Mouse (Mus musculus) liver, postnatal 0 days (tissue): ENCODE results near the gene Mmp14. TPM values are rescaled to one million over a fixed set of nuclear protein-coding genes. Genes with fewer than 3 reads are reported as not detected.

Experiments used
- ATAC-seq: fragments of 200-750 bp; cut with Nextera tagmentation; 2 replicates; pipeline ENCODE4 v1.8.0; 2017; ENCODE audit warnings: mild to moderate bottlenecking, moderate library complexity
- DNase-seq: peaks from one replicate; pipeline ENCODE4 v3.0.0-alpha.2; 2016
- H3K27ac ChIP-seq: fragments of 300-500 bp; sonication (generic); 2 replicates; pipeline ENCODE4 v1.5.1; 2014; ENCODE audit warnings: antibody characterized with exemption, moderate library complexity, mild to moderate bottlenecking, low read depth
- H3K27me3 ChIP-seq: fragments of 300-500 bp; sonication (generic); 2 replicates; pipeline ENCODE4 v1.6.1; 2014; ENCODE audit warnings: low read length, control low read depth, mixed read lengths; ENCODE audit not compliant: insufficient read depth
- H3K36me3 ChIP-seq: fragments of 300-500 bp; sonication (generic); replicated peaks from 2 replicates; pipeline ENCODE4 v1.6.1; 2014; ENCODE audit warnings: mild to moderate bottlenecking, control low read depth, low read length, moderate library complexity, mixed read lengths; ENCODE audit not compliant: insufficient read depth
- H3K4me1 ChIP-seq: fragments of 300-500 bp; sonication (generic); 2 replicates; pipeline ENCODE4 v1.6.1; 2014; ENCODE audit warnings: antibody characterized with exemption, mild to moderate bottlenecking, control low read depth; ENCODE audit not compliant: insufficient read depth
- H3K4me2 ChIP-seq: fragments of 300-500 bp; sonication (generic); 2 replicates; pipeline ENCODE4 v1.6.1; 2014; ENCODE audit warnings: low read depth, mild to moderate bottlenecking, low read length, moderate library complexity, mixed read lengths
- H3K4me3 ChIP-seq: fragments of 300-500 bp; sonication (generic); 2 replicates; pipeline ENCODE4 v1.5.1; 2014; ENCODE audit warnings: low read depth, low read length
- H3K9ac ChIP-seq: fragments of 300-500 bp; sonication (generic); replicated peaks from 2 replicates; pipeline ENCODE4 v1.6.1; 2014; ENCODE audit warnings: mild to moderate bottlenecking, moderate library complexity
- H3K9me3 ChIP-seq: fragments of 300-500 bp; sonication (generic); 2 replicates; pipeline ENCODE4 v1.6.1; 2016; ENCODE audit warnings: mild to moderate bottlenecking, control low read depth, low read length, mixed read lengths
- CTCF ChIP-seq: sonication (generic); IDR thresholded peaks from 2 replicates; pipeline ENCODE4 v1.5.1; 2016; ENCODE audit warnings: antibody characterized with exemption, low read depth
- EP300 ChIP-seq: IDR thresholded peaks from 2 replicates; pipeline ENCODE4 v1.6.1; 2016; ENCODE audit warnings: antibody characterized with exemption, low read depth, mild to moderate bottlenecking
- WGBS: fragments of 180-500 bp; shearing (Covaris S2); extraction: QIAGEN DNeasy Blood & Tissue Kit; methylation state at CpG from one replicate; pipeline ENCODE4 v1.1.7; 2014; ENCODE audit not compliant: insufficient replicate concordance; 5-methylcytosine and 5-hydroxymethylcytosine counted together
- polyA plus RNA-seq: library from polyadenylated mRNA; unstranded; fragments of >200 nt; fragmentation: Nextera tagmentation; extraction: Ambion mirVana; gene quantifications from 2 replicates; pipeline ENCODE4 v1.2.1, GENCODE M21; 2015

Mmp14 gene
- polyA plus RNA-seq, 1 experiment from 2014 or later, result 38.1 TPM

GRCm38 (mm10) chr14:54398528-54398916, 32.9 kb upstream of the Mmp14 start:
- Histone ChIP-seq H3K27ac (peak overlapping the region; percentile 31; the same call in 1 of the 2 replicates), H3K4me2 (no peak overlapping the region; the same call in 1 of the 2 replicates)
- 46% methylated on average over 7 of the region's 7 CpGs for WGBS

GRCm38 (mm10) chr14:54398921-54399382, 32.5 kb upstream of the Mmp14 start:
- Histone ChIP-seq H3K27ac (peak overlapping the region; percentile 31; the same call in 1 of the 2 replicates), H3K9ac (no peak overlapping the region), H3K36me3 (peaks cover 5% of the 10 kb centered on the region; the same call in 1 of the 2 replicates), H3K4me2 (no peak overlapping the region), H3K27me3 (no peaks in the 10 kb centered on the region), H3K4me1 (no peaks in the 10 kb centered on the region), H3K4me3 (no peak overlapping the region), H3K9me3 (no peaks in the 10 kb centered on the region)
- no peak for TF ChIP-seq CTCF
- TF ChIP-seq EP300, result no peak
- ATAC-seq, result no peak
- no peak for DNase-seq
- WGBS, result 52% methylated on average over 8 of the region's 8 CpGs

More at GRCm38 (mm10) chr14:54398528-54398916, 32.9 kb upstream of the Mmp14 start:
- Histone ChIP-seq H3K4me1 (no peaks in the 10 kb centered on the region), H3K9ac (no peak overlapping the region), H3K36me3 (peaks cover 5% of the 10 kb centered on the region; the same call in 1 of the 2 replicates), H3K4me3 (no peak overlapping the region), H3K27me3 (no peaks in the 10 kb centered on the region), H3K9me3 (no peaks in the 10 kb centered on the region)
- ATAC-seq (no peak), DNase-seq (no peak)
- no peak for TF ChIP-seq EP300
- TF ChIP-seq CTCF, result no peak

- DNase-seq, result no peak
- Histone ChIP-seq H3K4me3 (no peak overlapping the region), H3K9me3 (no peaks in the 10 kb centered on the region), H3K27ac (no peak overlapping the region), H3K4me1 (no peaks in the 10 kb centered on the region; the same call in none of the 2 replicates), H3K27me3 (no peaks in the 10 kb centered on the region), H3K9ac (no peak overlapping the region), H3K36me3 (peaks cover 5% of the 10 kb centered on the region; the same call in 1 of the 2 replicates), H3K4me2 (no peak overlapping the region)
- WGBS, result 69% methylated on average over 3 of the region's 3 CpGs
- no peak for ATAC-seq
- TF ChIP-seq CTCF (no peak), EP300 (no peak)
Observed at GRCm38 (mm10) chr14:54401723-54402122, 29.7 kb upstream of the Mmp14 start.

GRCm38 (mm10) chr14:54408336-54409056, 22.9 kb upstream of the Mmp14 start:
- Histone ChIP-seq H3K4me3 (peak overlapping the region; percentile 4; the same call in 1 of the 2 replicates), H3K27me3 (no peaks in the 10 kb centered on the region), H3K4me1 (peaks cover 18% of the 10 kb centered on the region), H3K36me3 (peaks cover 4% of the 10 kb centered on the region; the same call in 1 of the 2 replicates), H3K4me2 (peak overlapping the region; percentile 60), H3K9ac (no peak overlapping the region), H3K27ac (peak overlapping the region; percentile 82), H3K9me3 (no peaks in the 10 kb centered on the region)
- ATAC-seq (no peak), DNase-seq (no peak)
- 74% methylated on average over 25 of the region's 25 CpGs for WGBS
- TF ChIP-seq EP300 (no peak), CTCF (peak; percentile 48)

- Histone ChIP-seq H3K9ac (peak overlapping the region; percentile 46; the same call in 1 of the 2 replicates), H3K4me3 (peak overlapping the region; percentile 4), H3K27ac (peak overlapping the region; percentile 82), H3K4me1 (peaks cover 23% of the 10 kb centered on the region), H3K36me3 (peaks cover 4% of the 10 kb centered on the region; the same call in 1 of the 2 replicates), H3K27me3 (no peaks in the 10 kb centered on the region), H3K9me3 (no peaks in the 10 kb centered on the region), H3K4me2 (peak overlapping the region; percentile 60)
- no peak for TF ChIP-seq EP300
- TF ChIP-seq CTCF, result no peak
- DNase-seq (no peak), ATAC-seq (no peak)
- WGBS, result 49% methylated on average over 7 of the region's 7 CpGs
Observed at GRCm38 (mm10) chr14:54409057-54409645, 22.3 kb upstream of the Mmp14 start.
